Mouse (Mus musculus): ENCODE data around the gene Eml3.

Gene Eml3

DNA sequence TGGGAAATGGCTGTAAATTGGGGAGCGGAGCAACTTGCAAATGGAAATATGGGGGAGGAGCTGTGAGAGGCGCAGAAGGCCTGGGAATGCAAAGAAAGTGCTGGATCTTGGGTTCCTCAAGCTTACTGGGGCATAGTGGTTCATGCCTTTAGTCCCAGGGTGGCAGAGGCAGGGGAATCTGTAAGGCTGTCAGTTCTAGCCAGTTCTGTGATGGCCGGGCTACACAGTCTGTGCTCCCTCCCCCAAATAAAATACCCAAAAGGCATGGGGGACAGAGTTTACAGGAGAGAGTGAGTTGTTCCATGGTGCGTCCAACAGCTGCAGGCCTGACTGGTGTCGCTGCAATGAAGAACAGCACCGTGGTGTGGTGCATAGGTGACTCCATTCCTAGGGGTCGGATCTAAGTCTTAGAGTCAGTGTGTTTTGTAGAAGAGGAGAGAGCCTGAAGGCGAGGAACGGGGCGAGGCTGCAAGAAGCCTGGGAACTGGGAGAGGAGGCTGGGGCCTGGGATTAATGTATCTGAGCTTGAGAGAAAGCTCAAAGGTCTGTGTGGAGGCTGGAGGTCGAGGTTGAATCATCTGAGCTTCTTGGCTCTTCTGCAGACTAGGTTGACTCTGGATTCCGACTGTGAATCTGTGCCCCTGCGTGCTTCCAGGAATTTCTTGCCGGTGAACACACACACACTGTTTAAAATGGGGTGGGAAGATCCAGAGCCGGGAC is 59.2 kb downstream of the Eml3 start:
- no peak for DNase-seq (ENCODE audit: low read depth, low spot score)

DNA sequence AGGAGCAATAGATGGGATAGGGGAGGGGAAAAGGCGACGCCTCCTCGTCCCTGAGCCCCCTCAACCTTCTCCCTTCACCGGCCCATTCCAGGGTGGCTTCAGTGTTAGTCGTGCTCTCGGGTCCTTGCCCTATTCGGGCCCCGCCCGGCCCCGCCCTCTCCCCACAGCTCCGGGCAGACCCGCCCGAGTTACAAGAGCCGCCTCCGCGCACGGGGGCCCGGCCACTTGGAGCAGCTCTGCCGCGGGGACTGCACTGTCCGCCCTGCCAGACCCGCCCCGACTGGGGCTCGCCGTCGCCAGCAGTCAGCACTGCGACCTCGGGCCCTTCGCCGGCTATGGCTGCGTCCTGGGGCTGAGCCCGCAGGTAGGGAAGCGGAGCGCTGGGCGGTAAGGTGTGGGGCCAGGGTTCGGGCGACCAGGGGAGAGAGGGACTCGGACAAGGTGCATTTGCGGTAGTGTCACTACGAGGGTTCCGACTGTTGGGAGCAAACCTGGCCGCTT is 59.8 kb downstream of the Eml3 start, which contains the start of gene Ahnak:
Ahnak (plus strand) TSS at position 219 of the 501 bp plus-strand sequence.
- DNase-seq (ENCODE audit: low read depth, low spot score): peak; percentile 89

DNA sequence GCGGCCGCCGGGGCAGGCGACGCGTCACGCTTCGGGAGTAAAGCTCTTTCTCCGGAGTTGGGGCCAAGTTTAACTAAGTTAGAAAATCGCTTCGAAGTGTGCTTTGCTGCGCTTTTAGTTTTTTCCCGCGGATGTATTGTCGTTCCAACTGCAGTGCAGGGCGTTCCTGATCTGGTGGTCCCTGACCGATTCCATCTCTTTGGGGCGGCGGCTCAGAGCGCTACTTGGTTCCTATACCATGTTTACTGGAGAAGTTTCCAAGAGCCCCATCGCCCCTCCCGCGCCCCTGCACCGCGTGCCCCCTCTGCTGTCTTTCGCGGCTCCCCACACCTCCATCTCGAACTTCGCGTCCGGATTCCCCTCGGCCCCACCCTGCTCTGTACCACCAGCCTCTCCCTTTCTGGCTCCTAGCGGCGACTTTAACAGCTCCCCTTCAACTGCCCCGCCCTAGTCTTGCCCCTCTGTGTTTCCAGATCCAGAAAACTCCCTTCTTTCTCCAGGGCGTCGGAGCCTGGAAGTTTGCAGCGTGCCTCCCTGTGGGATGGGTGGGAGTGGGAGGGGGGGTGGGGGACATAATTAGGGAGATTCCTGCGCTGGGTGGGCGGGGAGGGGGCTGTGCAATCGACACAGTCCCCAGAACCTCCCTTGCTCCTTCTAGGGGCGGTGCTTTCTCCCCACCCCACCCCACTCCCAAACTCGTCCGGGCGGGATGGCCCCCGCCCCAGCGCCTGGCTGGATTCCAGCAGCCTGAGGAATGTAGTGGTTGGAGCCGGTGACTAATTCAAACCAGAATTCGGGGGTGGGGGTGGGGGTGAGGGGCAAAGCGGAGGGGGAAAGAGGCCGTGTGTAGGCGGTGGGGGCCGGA is 60.4 kb downstream of the Eml3 start:
- peak; percentile 91 for DNase-seq (ENCODE audit: low read depth, low spot score)

DNA sequence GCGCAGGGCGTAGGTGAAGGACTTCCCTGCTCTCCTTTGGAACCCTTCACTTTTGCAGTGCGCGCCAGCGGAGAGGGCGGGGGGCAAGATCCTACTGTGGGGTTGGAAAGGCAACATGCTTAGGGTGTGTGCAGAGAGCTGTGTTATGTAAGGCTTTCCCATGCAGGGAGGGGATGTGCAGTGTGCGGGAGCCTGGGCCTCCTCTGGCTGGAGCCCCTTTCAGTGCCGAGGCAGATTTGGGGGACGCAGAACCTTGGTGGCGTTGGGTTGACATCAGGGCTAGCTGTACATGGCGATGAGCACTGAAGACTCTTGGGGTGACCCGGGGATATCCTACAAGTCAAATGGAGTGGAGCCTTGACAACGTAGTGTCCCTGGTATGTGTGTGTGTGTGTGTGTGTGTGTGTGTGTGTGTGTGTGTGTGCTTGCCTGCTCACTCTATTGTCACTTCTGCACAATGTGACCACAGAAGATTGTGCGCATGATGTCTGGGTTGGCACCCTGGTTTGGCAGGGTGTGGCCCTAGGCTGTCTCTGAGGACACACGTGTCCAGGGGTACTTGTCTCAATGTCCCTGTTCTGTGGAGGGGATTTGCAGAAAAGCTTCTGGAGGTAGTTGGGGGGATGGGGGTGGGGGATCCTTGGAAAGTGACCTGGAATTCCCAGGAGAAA is 61.2 kb downstream of the Eml3 start:
- peak; percentile 85 for DNase-seq (ENCODE audit: low read depth, low spot score)
